Mouse (Mus musculus): Measurements from ENCODE around the gene Cln5. TPM values are rescaled to one million over a fixed set of nuclear protein-coding genes. Genes with fewer than 3 reads are reported as not detected.

The Cln5 gene
- polyA plus RNA-seq, 1 experiment from 2014 or later: 16.2 TPM

GRCm38 (mm10) chr14:103065294-103066167, 4.5 kb upstream of the Cln5 start:
- H3K27ac ChIP-seq (replicated peaks): no peak overlapping the region
- no peak overlapping the region for H3K9ac ChIP-seq
- H3K36me3 ChIP-seq: no peaks in the 10 kb centered on the region
- ATAC-seq (ENCODE audit: low read depth): no peak
- no peaks in the 10 kb centered on the region for H3K9me3 ChIP-seq
- H3K27me3 ChIP-seq: no peaks in the 10 kb centered on the region
- H3K4me3 ChIP-seq: no peak overlapping the region
- WGBS: 12% methylated on average over 10 of the region's 10 CpGs
- peaks cover 7% of the 10 kb centered on the region for H3K4me1 ChIP-seq (replicated peaks)
- H3K4me2 ChIP-seq: no peak overlapping the region

GRCm38 (mm10) chr14:103069465-103069863, 552 bp upstream of the Cln5 start:
- no peaks in the 10 kb centered on the region for H3K9me3 ChIP-seq
- ATAC-seq (ENCODE audit: low read depth): no peak; the same call in 1 of the 2 replicates
- WGBS: 16% methylated on average over 12 of the region's 12 CpGs

GRCm38 (mm10) chr14:103070790-103071189, 774 bp downstream of the Cln5 start:
- Histone ChIP-seq H3K4me1 (replicated peaks) (peaks cover 13% of the 10 kb centered on the region), H3K4me3 (peak overlapping the region; percentile 71), H3K4me2 (peak overlapping the region; percentile 67), H3K9me3 (no peaks in the 10 kb centered on the region), H3K27me3 (no peaks in the 10 kb centered on the region), H3K27ac (replicated peaks) (no peak overlapping the region), H3K9ac (peak overlapping the region; percentile 78), H3K36me3 (peaks cover 26% of the 10 kb centered on the region)
- ATAC-seq (ENCODE audit: low read depth): no peak
- WGBS: 1% methylated on average over 10 of the region's 10 CpGs

More at GRCm38 (mm10) chr14:103069465-103069863, 552 bp upstream of the Cln5 start:
- Histone ChIP-seq H3K27ac (replicated peaks) (peak overlapping the region; percentile 74), H3K4me1 (replicated peaks) (peaks cover 13% of the 10 kb centered on the region), H3K4me2 (peak overlapping the region; percentile 67), H3K9ac (peak overlapping the region; percentile 78), H3K4me3 (peak overlapping the region; percentile 71), H3K27me3 (no peaks in the 10 kb centered on the region), H3K36me3 (peaks cover 17% of the 10 kb centered on the region)

GRCm38 (mm10) chr14:103071471-103071870, 1.5 kb downstream of the Cln5 start:
- Histone ChIP-seq H3K9ac (no peak overlapping the region), H3K27ac (replicated peaks) (no peak overlapping the region), H3K4me3 (no peak overlapping the region), H3K9me3 (no peaks in the 10 kb centered on the region), H3K36me3 (peaks cover 29% of the 10 kb centered on the region), H3K4me1 (replicated peaks) (peaks cover 13% of the 10 kb centered on the region), H3K27me3 (no peaks in the 10 kb centered on the region), H3K4me2 (no peak overlapping the region)
- no peak for ATAC-seq (ENCODE audit: low read depth)
- WGBS: 93% methylated on average over 12 of the region's 12 CpGs

GRCm38 (mm10) chr14:103072731-103073130, 2.7 kb downstream of the Cln5 start:
- peaks cover 42% of the 10 kb centered on the region for H3K36me3 ChIP-seq
- no peaks in the 10 kb centered on the region for H3K27me3 ChIP-seq
- no peak for ATAC-seq (ENCODE audit: low read depth)
- no peak overlapping the region for H3K9ac ChIP-seq
- no peak overlapping the region for H3K4me3 ChIP-seq
- WGBS: 98% methylated on average over 4 of the region's 4 CpGs
- H3K4me2 ChIP-seq: no peak overlapping the region
- peaks cover 13% of the 10 kb centered on the region for H3K4me1 ChIP-seq (replicated peaks)
- H3K9me3 ChIP-seq: no peaks in the 10 kb centered on the region
- H3K27ac ChIP-seq (replicated peaks): no peak overlapping the region

- H3K36me3 ChIP-seq: peaks cover 47% of the 10 kb centered on the region
- peaks cover 13% of the 10 kb centered on the region for H3K4me1 ChIP-seq (replicated peaks)
- 77% methylated on average over 8 of the region's 8 CpGs for WGBS
- no peak for ATAC-seq (ENCODE audit: low read depth)
- no peak overlapping the region for H3K9ac ChIP-seq
- H3K4me3 ChIP-seq: no peak overlapping the region
- H3K27me3 ChIP-seq: no peaks in the 10 kb centered on the region
- no peaks in the 10 kb centered on the region for H3K9me3 ChIP-seq
- H3K27ac ChIP-seq (replicated peaks): no peak overlapping the region
- no peak overlapping the region for H3K4me2 ChIP-seq
Observed at GRCm38 (mm10) chr14:103073825-103074224, 3.8 kb downstream of the Cln5 start.

- no peaks in the 10 kb centered on the region for H3K9me3 ChIP-seq
- no peak for ATAC-seq (ENCODE audit: low read depth)
- H3K27me3 ChIP-seq: no peaks in the 10 kb centered on the region
- no peak overlapping the region for H3K27ac ChIP-seq (replicated peaks)
- no peak overlapping the region for H3K4me3 ChIP-seq
- no peak overlapping the region for H3K9ac ChIP-seq
- WGBS: 81% methylated on average over 7 of the region's 7 CpGs
- peaks cover 47% of the 10 kb centered on the region for H3K36me3 ChIP-seq
- H3K4me2 ChIP-seq: no peak overlapping the region
- peaks cover 11% of the 10 kb centered on the region for H3K4me1 ChIP-seq (replicated peaks)
Observed at GRCm38 (mm10) chr14:103075166-103075565, 5.2 kb downstream of the Cln5 start.

- no peak overlapping the region for H3K9ac ChIP-seq
- H3K4me3 ChIP-seq: no peak overlapping the region
- peaks cover 43% of the 10 kb centered on the region for H3K36me3 ChIP-seq
- H3K9me3 ChIP-seq: no peaks in the 10 kb centered on the region
- no peak overlapping the region for H3K4me2 ChIP-seq
- 93% methylated on average over 9 of the region's 9 CpGs for WGBS
- H3K4me1 ChIP-seq (replicated peaks): peaks cover 4% of the 10 kb centered on the region; the same call in 1 of the 2 replicates
- H3K27me3 ChIP-seq: no peaks in the 10 kb centered on the region
- no peak for ATAC-seq (ENCODE audit: low read depth)
- no peak overlapping the region for H3K27ac ChIP-seq (replicated peaks)
Observed at GRCm38 (mm10) chr14:103077272-103078005, 7.4 kb downstream of the Cln5 start.

- no peaks in the 10 kb centered on the region for H3K27me3 ChIP-seq
- H3K36me3 ChIP-seq: peaks cover 43% of the 10 kb centered on the region
- H3K4me3 ChIP-seq: no peak overlapping the region
- H3K27ac ChIP-seq (replicated peaks): no peak overlapping the region
- H3K4me1 ChIP-seq (replicated peaks): peaks cover 4% of the 10 kb centered on the region; the same call in 1 of the 2 replicates
- H3K9me3 ChIP-seq: no peaks in the 10 kb centered on the region
- no peak for ATAC-seq (ENCODE audit: low read depth)
- no peak overlapping the region for H3K4me2 ChIP-seq
- H3K9ac ChIP-seq: no peak overlapping the region
- WGBS: 88% methylated on average over 16 of the region's 16 CpGs
Observed at GRCm38 (mm10) chr14:103078006-103078912, 8.2 kb downstream of the Cln5 start.

- Histone ChIP-seq H3K27ac (replicated peaks) (no peak overlapping the region), H3K36me3 (peaks cover 45% of the 10 kb centered on the region), H3K4me2 (no peak overlapping the region), H3K9me3 (no peaks in the 10 kb centered on the region), H3K4me1 (replicated peaks) (peaks cover 4% of the 10 kb centered on the region; the same call in 1 of the 2 replicates), H3K9ac (no peak overlapping the region), H3K27me3 (no peaks in the 10 kb centered on the region), H3K4me3 (no peak overlapping the region)
- ATAC-seq (ENCODE audit: low read depth): peak; percentile 36; the same call in 1 of the 2 replicates
- WGBS: 75% methylated on average over 9 of the region's 9 CpGs
Observed at GRCm38 (mm10) chr14:103079209-103079977, 9.4 kb downstream of the Cln5 start.

All from neural tube, embryonic 13.5 days (tissue).